Mouse (Mus musculus): ENCODE measurements around the gene Gdf15.

GRCm38 (mm10) chr8:70650351-70650750 is 18.1 kb upstream of the Gdf15 start:
- TF ChIP-seq CTCF (IDR thresholded peaks at IDR 0.05) = no peak
- no peak for TF ChIP-seq EP300 (IDR thresholded peaks at IDR 0.05)

Measured in lung, postnatal 0 days (tissue).